Mouse (Mus musculus) gastrocnemius, adult 8-10 months (tissue): ENCODE results near the gene Mgam. TPM values are rescaled to one million over a fixed set of nuclear protein-coding genes. Genes with fewer than 3 reads are reported as not detected.
"Not testable (repeated sequence)": the region's sequence is repeated elsewhere in the genome, so short reads cannot be mapped to it uniquely, and the experiment has no call there.

Experiments
- DNase-seq, 2 experiments: peaks; one replicate each; pipeline ENCODE4 v3.0.0; 2022; ENCODE audit warnings: low spot score in 2 of 2
- total RNA-seq, 4 experiments: library from RNA; stranded (reverse); gene quantifications; 2 replicates each; pipeline ENCODE4 v1.2.4; 2022

The Mgam gene
- total RNA-seq, 4 experiments from 2014 or later = 0.07 to 0.43 (median 0.18) TPM

- DNase-seq = not testable (repeated sequence)
Observed at GRCm38 (mm10) chr6:40728506-40728905, 99.9 kb downstream of the Mgam start.

- DNase-seq = no peak
Observed at GRCm38 (mm10) chr6:40739545-40739944, 110.9 kb downstream of the Mgam start.

GRCm38 (mm10) chr6:40749030-40749429 is 120.4 kb downstream of the Mgam start:
- DNase-seq = not testable (repeated sequence)

- DNase-seq = no peak
Observed at GRCm38 (mm10) chr6:40755948-40756347, 127.3 kb downstream of the Mgam start.

GRCm38 (mm10) chr6:40757346-40757745 is 128.7 kb downstream of the Mgam start:
- DNase-seq = not testable (repeated sequence)

GRCm38 (mm10) chr6:40774656-40775055 is 146.0 kb downstream of the Mgam start:
- DNase-seq = no peak

- no peak for DNase-seq
Observed at GRCm38 (mm10) chr6:40778458-40778857, 149.8 kb downstream of the Mgam start.

- DNase-seq = no peak
Observed at GRCm38 (mm10) chr6:40783637-40784036, 155.0 kb downstream of the Mgam start.

GRCm38 (mm10) chr6:40784378-40784777 is 155.7 kb downstream of the Mgam start:
- DNase-seq = no peak

GRCm38 (mm10) chr6:40795077-40795812 is 166.6 kb downstream of the Mgam start:
- DNase-seq = no peak

- no peak for DNase-seq
Observed at GRCm38 (mm10) chr6:40818237-40818902, 189.7 kb downstream of the Mgam start.

Other genes with a start within 250 kb of the Mgam start
- 1 to 10 TPM in 1 of 4 experiments, under 1 TPM in 3; 0.60 to 1.1 (median 0.86) TPM for gene E330009J07Rik, start 192.7 kb upstream of the Mgam start, total RNA-seq
- gene Wee2, start 189.7 kb upstream of the Mgam start, total RNA-seq = not detected
- gene Ssbp1, start 157.5 kb upstream of the Mgam start, total RNA-seq = 10 to 100 TPM; 19.7 to 23.9 (median 21.7) TPM
- gene Tas2r137, start 137.6 kb upstream of the Mgam start, total RNA-seq = not detected
- gene Tas2r108, start 135.3 kb upstream of the Mgam start, total RNA-seq = not detected
- gene Prss37, start 109.3 kb upstream of the Mgam start, total RNA-seq = not detected
- not detected for gene Olfr461, start 73.8 kb upstream of the Mgam start, total RNA-seq
- gene Olfr460, start 59.3 kb upstream of the Mgam start, total RNA-seq = not detected
- under 1 TPM in 2 of 4 experiments, not detected in 2; 0.11 to 0.47 TPM for gene Clec5a, start 43.0 kb upstream of the Mgam start, total RNA-seq
- gene Tas2r138, start 15.5 kb upstream of the Mgam start, total RNA-seq = not detected